Mouse (Mus musculus): ENCODE measurements at regions not wholly inside any gene's neighbourhood (a gene's known extent, or its start where the extent isn't known, plus 50 kb on each side); places are given as distances from the start of the nearest gene placed in this dataset.
"Not testable (repeated sequence)": the region's sequence is repeated elsewhere in the genome, so short reads cannot be mapped to it uniquely, and the experiment has no call there.

DNA sequence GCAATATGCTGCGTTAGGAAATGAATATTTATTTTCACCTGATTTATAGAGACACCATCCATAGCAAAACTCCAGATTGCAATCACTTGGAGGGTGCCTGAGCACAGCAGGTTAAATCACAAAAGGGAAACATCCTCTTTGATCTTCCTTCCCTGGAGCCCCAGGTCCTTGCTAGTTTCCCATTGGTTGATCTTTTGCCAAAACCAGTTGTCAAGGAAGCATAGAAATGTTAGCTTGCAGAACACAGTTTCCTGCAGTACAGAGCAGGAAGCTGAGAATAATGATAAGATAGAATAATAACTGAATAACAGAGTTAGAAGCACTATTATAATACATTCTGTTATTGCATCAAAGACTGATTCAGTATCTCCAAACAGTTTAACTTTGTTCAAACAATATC is 231.5 kb upstream of the Nrxn1 start:
- Histone ChIP-seq H3K36me3 (ENCODE audit: control insufficient read depth, insufficient read depth, low read length) (no peaks in the 10 kb centered on the region), H3K27ac (ENCODE audit: low read depth, low read length) (no peak overlapping the region), H3K4me2 (ENCODE audit: low read depth, low read length, severe bottlenecking) (no peak overlapping the region), H3K27me3 (ENCODE audit: control insufficient read depth, insufficient read depth, low read length) (no peaks in the 10 kb centered on the region), H3K9ac (ENCODE audit: low read length) (no peak overlapping the region), H3K4me3 (ENCODE audit: low read depth, low read length) (no peak overlapping the region), H3K4me1 (replicated peaks; ENCODE audit: control insufficient read depth, insufficient read depth, low read length) (no peaks in the 10 kb centered on the region), H3K9me3 (ENCODE audit: control insufficient read depth, low read length) (no peaks in the 10 kb centered on the region)
- no peak for DNase-seq (ENCODE audit: low spot score)
- WGBS: 84% methylated on average over 1 of the region's 1 CpGs
- no peak for ATAC-seq (replicated peaks; ENCODE audit: low FRiP score)

DNA sequence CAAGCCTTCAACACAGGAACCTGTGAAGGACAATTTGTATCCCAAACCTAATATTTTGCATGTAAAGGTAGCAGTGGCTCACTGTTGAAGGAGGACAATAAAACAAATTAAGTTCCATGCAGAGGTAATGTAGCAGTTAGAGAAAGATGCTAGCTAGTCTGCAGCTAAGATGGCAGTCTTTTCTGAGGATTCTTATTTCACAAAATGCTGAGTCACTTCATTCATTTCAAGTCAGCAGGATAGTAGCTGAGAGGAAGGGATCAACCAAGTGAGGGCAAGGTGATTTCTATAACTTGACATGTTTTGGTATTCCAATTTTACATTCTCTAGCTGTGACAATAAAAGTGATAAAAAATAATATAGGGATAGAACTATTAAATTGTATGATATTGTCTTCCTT is 194.0 kb upstream of the Nrxn1 start:
- Histone ChIP-seq H3K9ac (ENCODE audit: low read length) (no peak overlapping the region), H3K27me3 (ENCODE audit: control insufficient read depth, insufficient read depth, low read length) (no peaks in the 10 kb centered on the region), H3K4me2 (ENCODE audit: low read depth, low read length, severe bottlenecking) (no peak overlapping the region), H3K27ac (ENCODE audit: low read depth, low read length) (no peak overlapping the region), H3K4me3 (ENCODE audit: low read depth, low read length) (no peak overlapping the region), H3K36me3 (ENCODE audit: control insufficient read depth, insufficient read depth, low read length) (no peaks in the 10 kb centered on the region), H3K9me3 (ENCODE audit: control insufficient read depth, low read length) (no peaks in the 10 kb centered on the region), H3K4me1 (replicated peaks; ENCODE audit: control insufficient read depth, insufficient read depth, low read length) (no peaks in the 10 kb centered on the region)
- no peak for ATAC-seq (replicated peaks; ENCODE audit: low FRiP score)
- no peak for DNase-seq (ENCODE audit: low spot score)

DNA sequence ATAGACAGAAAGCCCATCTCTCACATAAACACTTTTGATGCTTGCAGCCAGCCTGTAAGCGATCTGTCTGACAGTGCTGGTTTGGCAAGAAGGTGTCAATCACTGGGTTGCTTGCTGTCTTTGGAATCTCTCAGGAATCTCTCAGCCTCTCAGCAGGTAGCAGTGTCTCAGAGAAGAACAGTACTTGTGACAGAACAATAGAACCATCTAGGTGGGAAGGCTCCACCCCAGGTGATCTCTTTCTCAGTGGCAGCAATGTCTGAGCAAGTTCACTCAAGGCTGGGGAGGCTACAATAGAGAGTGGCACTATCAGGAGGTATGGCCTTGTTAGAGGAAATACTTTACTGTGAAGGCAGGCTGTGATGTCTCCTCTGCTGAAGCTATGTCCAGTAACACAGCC is 181.5 kb upstream of the Nrxn1 start:
- ATAC-seq (replicated peaks; ENCODE audit: low FRiP score) (no peak), DNase-seq (ENCODE audit: low spot score) (no peak)
- Histone ChIP-seq H3K9ac (ENCODE audit: low read length) (no peak overlapping the region), H3K27me3 (ENCODE audit: control insufficient read depth, insufficient read depth, low read length) (no peaks in the 10 kb centered on the region), H3K36me3 (ENCODE audit: control insufficient read depth, insufficient read depth, low read length) (no peaks in the 10 kb centered on the region), H3K27ac (ENCODE audit: low read depth, low read length) (no peak overlapping the region), H3K4me1 (replicated peaks; ENCODE audit: control insufficient read depth, insufficient read depth, low read length) (no peaks in the 10 kb centered on the region), H3K4me2 (ENCODE audit: low read depth, low read length, severe bottlenecking) (no peak overlapping the region), H3K9me3 (ENCODE audit: control insufficient read depth, low read length) (no peaks in the 10 kb centered on the region), H3K4me3 (ENCODE audit: low read depth, low read length) (no peak overlapping the region)
- 81% methylated on average over 1 of the region's 1 CpGs for WGBS

DNA sequence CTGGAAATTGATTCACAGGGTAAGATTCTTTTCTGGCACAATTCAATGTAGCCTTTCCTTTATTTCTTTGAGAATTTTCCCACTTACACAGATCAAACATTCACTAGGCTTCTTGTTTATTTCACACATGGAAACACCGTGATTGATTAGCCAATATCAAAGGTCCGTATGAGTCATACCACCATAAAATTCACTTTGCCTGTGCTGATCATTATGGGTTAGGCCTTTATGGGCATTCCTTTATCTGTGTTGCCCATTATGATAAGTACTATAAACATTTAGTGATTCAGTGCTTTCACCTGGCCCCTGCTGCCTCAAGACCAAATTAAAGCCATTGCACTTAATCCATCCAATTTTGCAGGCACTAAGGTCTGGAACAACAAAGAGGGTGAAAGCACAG is 145.8 kb upstream of the Nrxn1 start:
- H3K36me3 ChIP-seq (ENCODE audit: control insufficient read depth, insufficient read depth, low read length): no peaks in the 10 kb centered on the region
- H3K4me1 ChIP-seq (replicated peaks; ENCODE audit: control insufficient read depth, insufficient read depth, low read length): no peaks in the 10 kb centered on the region
- no peaks in the 10 kb centered on the region for H3K9me3 ChIP-seq (ENCODE audit: control insufficient read depth, low read length)
- H3K4me2 ChIP-seq (ENCODE audit: low read depth, low read length, severe bottlenecking): no peak overlapping the region
- no peak overlapping the region for H3K9ac ChIP-seq (ENCODE audit: low read length)
- no peak overlapping the region for H3K4me3 ChIP-seq (ENCODE audit: low read depth, low read length)
- no peak for DNase-seq (ENCODE audit: low spot score)
- H3K27me3 ChIP-seq (ENCODE audit: control insufficient read depth, insufficient read depth, low read length): no peaks in the 10 kb centered on the region
- no peak overlapping the region for H3K27ac ChIP-seq (ENCODE audit: low read depth, low read length)
- 89% methylated on average over 2 of the region's 2 CpGs for WGBS
- ATAC-seq (replicated peaks; ENCODE audit: low FRiP score): no peak

DNA sequence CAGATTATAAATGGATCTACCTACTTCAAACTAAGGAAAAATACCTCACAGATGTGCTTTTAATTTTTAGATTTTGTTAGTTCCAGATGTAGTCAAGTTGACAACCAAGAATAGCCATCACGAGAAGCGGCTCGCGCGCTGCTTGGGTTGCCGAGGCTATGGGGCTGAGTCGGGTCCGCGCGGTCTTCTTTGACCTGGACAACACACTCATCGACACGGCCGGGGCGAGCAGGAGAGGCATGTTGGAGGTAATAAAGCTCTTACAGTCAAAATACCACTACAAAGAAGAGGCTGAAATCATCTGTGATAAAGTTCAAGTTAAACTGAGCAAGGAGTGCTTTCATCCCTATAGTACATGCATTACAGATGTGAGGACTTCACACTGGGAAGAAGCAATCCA is 143.8 kb upstream of the Nrxn1 start:
- H3K4me2 ChIP-seq (ENCODE audit: low read depth, low read length, severe bottlenecking); H3K27ac ChIP-seq (ENCODE audit: low read depth, low read length); H3K36me3 ChIP-seq (ENCODE audit: control insufficient read depth, insufficient read depth, low read length); H3K9me3 ChIP-seq (ENCODE audit: control insufficient read depth, low read length); H3K27me3 ChIP-seq (ENCODE audit: control insufficient read depth, insufficient read depth, low read length); H3K9ac ChIP-seq (ENCODE audit: low read length); H3K4me1 ChIP-seq (replicated peaks; ENCODE audit: control insufficient read depth, insufficient read depth, low read length); H3K4me3 ChIP-seq (ENCODE audit: low read depth, low read length); DNase-seq (ENCODE audit: low spot score): not testable (repeated sequence)
- 97% methylated on average over 14 of the region's 14 CpGs for WGBS
- peak; percentile 66; the same call in 1 of the 2 replicates for ATAC-seq (replicated peaks; ENCODE audit: low FRiP score)

DNA sequence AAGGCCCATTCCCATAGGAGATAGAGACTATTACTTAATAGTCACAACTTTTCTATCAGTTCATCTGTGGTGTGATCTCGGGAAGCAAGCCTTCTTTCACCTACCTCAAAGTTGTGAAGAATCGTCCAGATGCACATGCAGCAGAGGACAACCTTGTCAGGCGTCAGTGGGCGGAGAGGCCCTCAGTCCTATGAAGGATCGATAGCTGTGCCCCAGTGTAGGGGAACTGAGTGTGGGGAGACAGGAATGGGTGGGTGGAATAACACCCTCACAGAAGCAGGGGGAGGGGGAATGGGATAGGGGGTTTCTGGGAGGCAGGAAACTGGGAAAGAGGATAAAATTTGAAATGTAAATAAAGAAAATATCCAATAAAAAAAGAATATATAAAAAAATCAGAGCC is 133.5 kb upstream of the Nrxn1 start:
- Histone ChIP-seq H3K4me1 (replicated peaks; ENCODE audit: control insufficient read depth, insufficient read depth, low read length) (no peaks in the 10 kb centered on the region), H3K4me2 (ENCODE audit: low read depth, low read length, severe bottlenecking) (no peak overlapping the region), H3K9me3 (ENCODE audit: control insufficient read depth, low read length) (no peaks in the 10 kb centered on the region), H3K9ac (ENCODE audit: low read length) (no peak overlapping the region), H3K27me3 (ENCODE audit: control insufficient read depth, insufficient read depth, low read length) (no peaks in the 10 kb centered on the region), H3K27ac (ENCODE audit: low read depth, low read length) (no peak overlapping the region), H3K36me3 (ENCODE audit: control insufficient read depth, insufficient read depth, low read length) (no peaks in the 10 kb centered on the region), H3K4me3 (ENCODE audit: low read depth, low read length) (no peak overlapping the region)
- DNase-seq (ENCODE audit: low spot score) (no peak), ATAC-seq (replicated peaks; ENCODE audit: low FRiP score) (no peak)
- 81% methylated on average over 5 of the region's 5 CpGs for WGBS

DNA sequence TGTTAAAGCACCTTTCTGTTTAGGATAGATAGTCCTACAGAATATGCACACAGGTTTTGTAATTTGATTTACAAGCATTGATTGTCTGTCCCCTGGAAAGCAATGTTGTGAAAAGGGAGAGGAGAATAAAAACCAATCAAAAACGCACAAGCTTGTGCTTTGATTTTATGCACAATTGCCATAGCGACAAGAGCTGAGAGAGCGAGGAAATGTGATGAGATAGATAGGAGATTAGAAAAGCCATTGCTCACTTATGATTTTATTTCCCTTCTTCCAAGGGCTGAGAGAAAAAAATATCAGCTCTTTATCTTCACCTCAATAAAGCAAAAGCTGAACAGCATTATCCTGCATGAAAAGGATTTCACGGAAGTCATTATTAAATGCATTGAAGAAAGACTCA is 133.0 kb upstream of the Nrxn1 start:
- Histone ChIP-seq H3K4me1 (replicated peaks; ENCODE audit: control insufficient read depth, insufficient read depth, low read length) (no peaks in the 10 kb centered on the region), H3K4me2 (ENCODE audit: low read depth, low read length, severe bottlenecking) (no peak overlapping the region), H3K9me3 (ENCODE audit: control insufficient read depth, low read length) (no peaks in the 10 kb centered on the region), H3K27me3 (ENCODE audit: control insufficient read depth, insufficient read depth, low read length) (no peaks in the 10 kb centered on the region), H3K9ac (ENCODE audit: low read length) (no peak overlapping the region), H3K4me3 (ENCODE audit: low read depth, low read length) (no peak overlapping the region), H3K36me3 (ENCODE audit: control insufficient read depth, insufficient read depth, low read length) (no peaks in the 10 kb centered on the region), H3K27ac (ENCODE audit: low read depth, low read length) (no peak overlapping the region)
- DNase-seq (ENCODE audit: low spot score) (no peak), ATAC-seq (replicated peaks; ENCODE audit: low FRiP score) (no peak)
- WGBS: 76% methylated on average over 4 of the region's 4 CpGs

DNA sequence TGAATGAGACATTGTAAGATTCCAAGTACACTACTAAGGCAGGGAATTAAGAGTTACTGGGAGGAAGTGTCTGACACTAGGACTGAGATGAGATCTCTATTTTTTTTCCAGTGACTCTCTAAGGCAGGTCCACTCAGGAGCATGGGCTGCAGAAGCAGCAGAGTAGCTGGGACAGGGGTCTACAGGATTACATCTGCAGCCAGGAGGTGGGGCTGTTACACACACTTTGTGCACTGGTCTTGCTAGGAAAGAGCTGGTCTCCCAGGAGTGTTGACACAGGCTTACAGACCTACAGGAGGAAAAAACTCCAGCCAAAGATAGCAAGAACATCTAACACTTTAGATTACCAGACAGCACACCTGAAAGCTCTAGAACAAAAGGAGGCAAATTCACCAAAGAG is 123.6 kb upstream of the Nrxn1 start:
- no peaks in the 10 kb centered on the region for H3K27me3 ChIP-seq (ENCODE audit: control insufficient read depth, insufficient read depth, low read length)
- H3K27ac ChIP-seq (ENCODE audit: low read depth, low read length): no peak overlapping the region
- DNase-seq (ENCODE audit: low spot score) (peak; percentile 52), ATAC-seq (replicated peaks; ENCODE audit: low FRiP score) (0 out of 2 replicates have a peak, but pooled peaks have one; percentile 39)
- no peaks in the 10 kb centered on the region for H3K4me1 ChIP-seq (replicated peaks; ENCODE audit: control insufficient read depth, insufficient read depth, low read length)
- H3K36me3 ChIP-seq (ENCODE audit: control insufficient read depth, insufficient read depth, low read length): no peaks in the 10 kb centered on the region
- no peak overlapping the region for H3K4me3 ChIP-seq (ENCODE audit: low read depth, low read length)
- H3K9me3 ChIP-seq (ENCODE audit: control insufficient read depth, low read length): no peaks in the 10 kb centered on the region
- H3K4me2 ChIP-seq (ENCODE audit: low read depth, low read length, severe bottlenecking): no peak overlapping the region
- no peak overlapping the region for H3K9ac ChIP-seq (ENCODE audit: low read length)

DNA sequence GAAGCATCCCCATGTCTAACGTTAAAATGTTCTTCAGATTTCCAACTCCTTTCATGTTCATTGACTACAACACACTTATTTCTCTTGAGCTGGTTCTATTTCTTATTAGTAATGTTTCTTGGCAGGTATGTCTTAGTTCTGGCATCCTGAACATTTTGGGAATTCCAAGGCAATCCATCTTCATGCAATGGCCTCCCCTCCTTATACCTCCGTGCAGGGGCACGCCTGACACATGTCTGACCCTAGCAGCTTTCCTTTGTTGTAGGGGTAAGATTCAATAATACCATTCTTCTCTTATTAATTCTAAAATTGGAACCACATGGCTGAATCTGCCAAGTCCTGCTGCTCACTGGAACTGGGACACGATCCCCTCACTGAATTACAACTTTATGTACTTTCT is 89.7 kb upstream of the Nrxn1 start:
- no peaks in the 10 kb centered on the region for H3K27me3 ChIP-seq (ENCODE audit: control insufficient read depth, insufficient read depth, low read length)
- no peak overlapping the region for H3K4me2 ChIP-seq (ENCODE audit: low read depth, low read length, severe bottlenecking)
- no peaks in the 10 kb centered on the region for H3K9me3 ChIP-seq (ENCODE audit: control insufficient read depth, low read length)
- H3K36me3 ChIP-seq (ENCODE audit: control insufficient read depth, insufficient read depth, low read length): no peaks in the 10 kb centered on the region
- WGBS: 92% methylated on average over 4 of the region's 4 CpGs
- no peak overlapping the region for H3K4me3 ChIP-seq (ENCODE audit: low read depth, low read length)
- DNase-seq (ENCODE audit: low spot score) (no peak), ATAC-seq (replicated peaks; ENCODE audit: low FRiP score) (no peak)
- H3K4me1 ChIP-seq (replicated peaks; ENCODE audit: control insufficient read depth, insufficient read depth, low read length): no peaks in the 10 kb centered on the region
- no peak overlapping the region for H3K9ac ChIP-seq (ENCODE audit: low read length)
- H3K27ac ChIP-seq (ENCODE audit: low read depth, low read length): no peak overlapping the region
